Mouse (Mus musculus): ENCODE results near the gene Disc1. TPM values are rescaled to one million over a fixed set of nuclear protein-coding genes. Genes with fewer than 3 reads are reported as not detected.

Gene Disc1
- polyA plus RNA-seq (2011; ENCODE audit: insufficient read depth, insufficient read length, low replicate concordance, missing spikeins): 1.2 and 1.5 TPM in 2 replicates

DNA sequence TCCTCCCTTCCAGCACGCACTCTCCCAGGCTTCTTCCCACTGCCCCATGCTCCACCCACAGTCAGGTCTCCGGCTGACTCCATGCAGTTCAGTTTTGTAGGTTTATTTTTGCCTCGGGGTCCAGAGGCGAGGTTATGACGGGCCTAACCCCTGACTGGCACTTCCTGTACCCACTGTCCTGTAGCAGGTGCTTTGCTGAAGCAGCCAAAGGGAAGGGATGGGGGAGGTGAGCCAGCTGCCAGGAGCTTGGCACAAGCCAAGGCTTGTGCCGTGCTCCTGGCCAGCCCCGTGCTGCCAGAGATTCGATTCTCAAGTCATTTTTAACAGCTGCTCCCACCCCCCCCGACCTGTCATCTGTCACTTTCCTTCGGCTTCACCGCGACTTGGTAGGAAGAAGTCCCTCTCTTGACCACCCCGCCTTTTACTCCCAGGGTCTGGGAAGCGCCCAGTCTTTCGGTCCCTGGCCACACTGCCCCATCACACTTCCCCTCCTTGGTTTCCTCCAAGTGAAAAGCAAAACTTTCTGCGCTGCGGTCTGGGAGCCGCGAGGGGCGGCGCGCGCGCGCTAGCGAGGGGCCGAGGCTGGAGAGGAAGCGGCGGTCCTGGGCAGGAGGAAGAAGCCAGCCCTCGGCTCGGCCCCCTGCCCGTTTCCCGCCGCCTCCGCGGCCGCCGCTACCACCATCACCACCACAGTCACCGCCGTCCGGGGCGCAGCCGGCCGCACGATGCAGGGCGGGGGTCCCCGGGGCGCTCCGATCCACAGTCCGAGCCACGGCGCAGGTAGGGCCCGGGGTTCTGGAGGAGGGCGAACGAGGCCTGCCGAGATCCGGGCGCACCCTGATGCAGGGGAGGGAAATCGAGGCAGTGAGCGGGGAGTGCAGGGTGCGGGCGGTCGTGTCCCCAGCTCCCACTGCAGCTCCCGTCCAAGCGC is at the start of gene Disc1:
Gene Disc1 (plus strand): TSS at position 691 of the 931 bp plus-strand sequence.
- WGBS: 1% methylated on average over 61 of the region's 65 CpGs
- H3K27ac ChIP-seq (ENCODE audit: control insufficient read depth, insufficient read depth, low read depth, low read length, poor library complexity): peak within 1 kb of the TSS; percentile 69

DNA sequence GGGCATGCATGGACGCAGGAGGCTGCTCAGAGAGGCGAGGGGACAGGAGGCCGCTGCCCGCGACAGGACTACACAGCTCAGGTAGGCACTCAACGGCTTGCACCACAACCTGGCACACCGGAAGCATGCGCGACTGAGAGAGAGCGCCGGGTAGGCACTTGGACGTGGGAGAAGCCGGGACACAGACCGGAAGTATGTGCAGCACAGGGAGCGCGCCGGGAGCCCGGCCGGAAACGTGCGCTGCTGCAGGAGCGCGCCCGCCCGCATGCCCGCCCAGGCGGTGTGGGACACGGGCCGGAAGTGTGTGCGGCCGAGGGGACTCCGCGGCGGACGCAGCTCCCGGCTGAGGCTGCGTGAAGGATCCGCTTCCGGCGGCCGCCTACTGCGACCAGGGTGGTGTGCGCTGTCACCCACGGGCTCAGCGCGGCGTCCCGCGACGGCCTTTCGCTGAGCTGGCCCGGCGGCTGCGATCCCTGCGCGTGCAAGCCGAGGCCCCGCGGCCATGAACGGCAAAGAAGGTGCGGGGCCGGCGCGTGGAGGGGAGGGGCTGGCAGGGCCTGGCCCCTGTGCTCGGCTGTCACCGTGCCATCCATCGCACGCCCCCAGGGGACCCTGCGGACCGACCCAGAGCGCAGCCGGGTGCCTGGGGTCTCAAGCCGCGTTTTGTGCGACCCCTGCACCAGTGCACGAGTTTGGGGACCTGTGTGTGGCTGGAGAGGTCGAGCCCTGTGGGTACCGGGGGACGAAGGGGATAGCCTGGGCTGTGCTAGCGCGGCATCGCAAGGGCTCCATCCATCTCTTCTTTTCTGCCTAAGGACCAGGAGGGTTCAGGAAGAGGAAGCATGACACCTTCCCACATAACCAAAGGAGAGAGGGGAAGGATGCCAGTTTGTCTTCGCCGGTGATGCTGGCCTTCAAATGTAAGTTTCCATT is 41.0 kb upstream of the Disc1 start, which contains the start of gene Tsnax:
Gene Tsnax (plus strand): TSS at position 303 of the 933 bp plus-strand sequence.
- H3K4me3 ChIP-seq (replicated peaks; ENCODE audit: control insufficient read depth, low read depth, low read length): peak within 1 kb of the TSS; percentile 60
- no peak for TF ChIP-seq CTCF (IDR thresholded peaks at IDR 0.05; ENCODE audit: control insufficient read depth, insufficient read depth, low read length)
- TF ChIP-seq POLR2A (IDR thresholded peaks at IDR 0.05; ENCODE audit: borderline replicate concordance, control insufficient read depth, low read depth, low read length): peak; percentile 59; the same call in 1 of the 2 replicates
- 2% methylated on average over 84 of the region's 84 CpGs for WGBS
- H3K27ac ChIP-seq (ENCODE audit: control insufficient read depth, insufficient read depth, low read depth, low read length, poor library complexity): peak within 1 kb of the TSS; percentile 52; the same call in 1 of the 2 replicates
- 0 out of 2 replicates have a peak, but pooled peaks cover 2% of the 10 kb centered on the region for H3K4me1 ChIP-seq (ENCODE audit: control insufficient read depth, insufficient read depth, low read length)

More for the DNA sequence above, at the start of gene Disc1:
- Histone ChIP-seq H3K4me1 (ENCODE audit: control insufficient read depth, insufficient read depth, low read length) (no peaks in the 10 kb centered on the region; the same call in 1 of the 2 replicates), H3K4me3 (replicated peaks; ENCODE audit: control insufficient read depth, low read depth, low read length) (peak within 1 kb of the TSS; percentile 61)
- TF ChIP-seq POLR2A (IDR thresholded peaks at IDR 0.05; ENCODE audit: borderline replicate concordance, control insufficient read depth, low read depth, low read length): no peak
- TF ChIP-seq CTCF (IDR thresholded peaks at IDR 0.05; ENCODE audit: control insufficient read depth, insufficient read depth, low read length): no peak

DNA sequence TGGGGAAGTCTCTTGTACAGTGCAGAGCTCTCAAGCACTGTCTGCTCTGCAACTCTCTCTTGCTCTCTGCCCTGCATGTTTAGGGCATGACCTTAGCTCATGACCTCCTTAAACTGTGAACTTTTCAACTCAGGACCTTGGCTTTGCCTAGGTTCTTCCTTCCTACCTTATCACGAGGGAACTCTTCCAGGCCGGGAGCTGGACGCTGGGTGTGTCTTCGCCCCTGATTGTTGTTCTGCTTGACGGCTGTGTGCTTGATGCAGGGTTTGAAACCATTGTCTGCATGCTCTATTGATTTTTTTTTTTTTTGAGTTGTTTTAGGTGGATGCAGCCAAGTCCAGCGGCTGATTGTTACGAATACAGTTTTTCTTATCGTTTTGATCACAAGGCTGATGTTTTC is 29.9 kb upstream of the Disc1 start:
- Histone ChIP-seq H3K27ac (ENCODE audit: control insufficient read depth, insufficient read depth, low read depth, low read length, poor library complexity) (no peak overlapping the region), H3K4me1 (ENCODE audit: control insufficient read depth, insufficient read depth, low read length) (no peaks in the 10 kb centered on the region), H3K4me3 (replicated peaks; ENCODE audit: control insufficient read depth, low read depth, low read length) (no peak overlapping the region)
- TF ChIP-seq POLR2A (IDR thresholded peaks at IDR 0.05; ENCODE audit: borderline replicate concordance, control insufficient read depth, low read depth, low read length) (no peak), CTCF (IDR thresholded peaks at IDR 0.05; ENCODE audit: control insufficient read depth, insufficient read depth, low read length) (no peak)
- 90% methylated on average over 8 of the region's 8 CpGs for WGBS

DNA sequence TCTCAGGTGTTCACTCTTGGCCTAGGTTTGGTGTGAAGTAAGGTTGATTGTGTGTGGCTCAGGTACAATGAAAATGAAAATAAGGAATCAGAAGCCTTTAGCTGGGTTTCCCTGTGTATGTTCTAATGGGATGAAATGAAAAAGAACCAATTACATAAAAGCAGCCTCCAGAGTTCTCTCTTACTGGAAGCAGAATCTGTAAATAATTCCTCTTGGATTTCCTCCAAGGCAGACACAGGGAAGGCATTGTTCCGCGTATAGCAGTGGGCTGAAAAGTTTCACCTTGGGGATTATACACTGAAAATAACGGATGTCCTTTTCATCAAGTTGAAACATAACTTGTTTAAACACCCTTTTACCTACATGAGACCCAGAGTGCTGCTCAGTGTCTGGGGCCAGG is 26.8 kb upstream of the Disc1 start:
- H3K4me1 ChIP-seq (ENCODE audit: control insufficient read depth, insufficient read depth, low read length): no peaks in the 10 kb centered on the region
- WGBS: 93% methylated on average over 3 of the region's 3 CpGs
- no peak overlapping the region for H3K4me3 ChIP-seq (replicated peaks; ENCODE audit: control insufficient read depth, low read depth, low read length)
- no peak overlapping the region for H3K27ac ChIP-seq (ENCODE audit: control insufficient read depth, insufficient read depth, low read depth, low read length, poor library complexity)
- TF ChIP-seq POLR2A (IDR thresholded peaks at IDR 0.05; ENCODE audit: borderline replicate concordance, control insufficient read depth, low read depth, low read length) (no peak), CTCF (IDR thresholded peaks at IDR 0.05; ENCODE audit: control insufficient read depth, insufficient read depth, low read length) (no peak)

DNA sequence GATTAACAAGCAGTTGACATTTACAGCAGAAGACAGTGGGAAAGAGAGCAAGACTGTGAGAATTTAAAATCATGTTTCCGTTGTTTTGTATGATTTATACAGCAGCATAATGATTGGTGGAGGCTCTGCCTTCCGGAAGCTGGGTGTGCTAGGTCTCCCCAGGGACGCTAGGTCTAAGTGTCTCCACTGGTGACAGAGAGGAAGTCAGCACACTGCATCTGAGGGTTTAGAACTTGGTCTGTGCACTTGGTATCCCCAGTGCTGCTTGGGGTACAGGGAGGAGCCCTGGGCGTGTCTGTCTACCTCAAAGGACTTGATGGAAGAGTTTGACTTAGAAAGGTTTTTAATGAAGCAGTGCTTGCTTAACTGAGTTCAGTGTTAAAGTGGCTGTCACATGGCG is 25.2 kb upstream of the Disc1 start:
- no peaks in the 10 kb centered on the region for H3K4me1 ChIP-seq (ENCODE audit: control insufficient read depth, insufficient read depth, low read length)
- no peak overlapping the region for H3K27ac ChIP-seq (ENCODE audit: control insufficient read depth, insufficient read depth, low read depth, low read length, poor library complexity)
- 77% methylated on average over 5 of the region's 5 CpGs for WGBS
- no peak for TF ChIP-seq POLR2A (IDR thresholded peaks at IDR 0.05; ENCODE audit: borderline replicate concordance, control insufficient read depth, low read depth, low read length)
- TF ChIP-seq CTCF (IDR thresholded peaks at IDR 0.05; ENCODE audit: control insufficient read depth, insufficient read depth, low read length): no peak
- no peak overlapping the region for H3K4me3 ChIP-seq (replicated peaks; ENCODE audit: control insufficient read depth, low read depth, low read length)

DNA sequence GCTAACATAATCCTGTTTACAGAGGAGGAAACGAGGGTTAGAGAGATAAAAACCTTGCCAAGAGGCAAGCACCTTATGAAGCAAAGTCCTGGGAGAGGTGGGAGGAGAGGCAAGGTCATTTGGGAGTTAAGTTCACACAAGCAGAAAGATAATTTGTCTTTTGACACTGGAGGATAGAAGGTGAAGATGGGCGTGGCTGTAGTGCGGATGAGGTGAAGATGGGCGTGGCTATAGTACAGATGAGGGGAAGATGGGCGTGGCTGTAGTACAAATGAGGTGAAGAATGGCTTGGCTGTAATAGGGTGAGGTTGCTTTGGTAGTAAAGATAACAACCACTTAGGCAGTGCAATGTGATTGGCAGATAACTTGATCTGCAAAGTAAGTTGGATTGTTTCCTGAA is 22.7 kb upstream of the Disc1 start:
- 62% methylated on average over 5 of the region's 5 CpGs for WGBS
- no peak overlapping the region for H3K27ac ChIP-seq (ENCODE audit: control insufficient read depth, insufficient read depth, low read depth, low read length, poor library complexity)
- TF ChIP-seq CTCF (IDR thresholded peaks at IDR 0.05; ENCODE audit: control insufficient read depth, insufficient read depth, low read length) (no peak), POLR2A (IDR thresholded peaks at IDR 0.05; ENCODE audit: borderline replicate concordance, control insufficient read depth, low read depth, low read length) (no peak)
- H3K4me1 ChIP-seq (ENCODE audit: control insufficient read depth, insufficient read depth, low read length): no peaks in the 10 kb centered on the region
- H3K4me3 ChIP-seq (replicated peaks; ENCODE audit: control insufficient read depth, low read depth, low read length): no peak overlapping the region

DNA sequence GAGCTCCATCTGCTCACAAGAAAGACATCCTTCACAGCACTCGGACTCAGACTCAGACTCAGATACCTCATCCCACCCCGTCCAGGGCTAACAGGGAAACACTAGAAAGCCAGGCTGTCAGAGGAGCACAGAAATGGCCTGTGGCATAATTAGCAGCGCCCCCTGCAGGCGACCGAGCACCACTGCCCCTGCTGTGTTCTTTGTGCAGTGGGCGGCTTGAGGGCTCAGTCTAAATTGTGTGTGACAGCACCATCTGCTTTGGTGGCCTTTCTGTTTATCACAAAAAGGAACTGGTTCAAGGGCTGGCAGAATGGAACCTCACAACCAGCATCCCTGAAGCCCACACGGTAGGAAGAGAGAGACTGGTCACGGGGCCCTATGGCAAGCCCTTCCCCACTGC is 19.3 kb upstream of the Disc1 start:
- no peak overlapping the region for H3K27ac ChIP-seq (ENCODE audit: control insufficient read depth, insufficient read depth, low read depth, low read length, poor library complexity)
- H3K4me3 ChIP-seq (replicated peaks; ENCODE audit: control insufficient read depth, low read depth, low read length): no peak overlapping the region
- H3K4me1 ChIP-seq (ENCODE audit: control insufficient read depth, insufficient read depth, low read length): no peaks in the 10 kb centered on the region
- 43% methylated on average over 8 of the region's 8 CpGs for WGBS
- TF ChIP-seq CTCF (IDR thresholded peaks at IDR 0.05; ENCODE audit: control insufficient read depth, insufficient read depth, low read length) (peak; percentile 73), POLR2A (IDR thresholded peaks at IDR 0.05; ENCODE audit: borderline replicate concordance, control insufficient read depth, low read depth, low read length) (no peak)
